Mouse (Mus musculus): ENCODE results near the gene Oas3.
"Not testable (repeated sequence)": the region's sequence is repeated elsewhere in the genome, so short reads cannot be mapped to it uniquely, and the experiment has no call there.

Gene Oas3

GRCm38 (mm10) chr5:120777478-120777877 is at the start of gene Oas3:
TSS of gene Oas3 (minus strand) at chr5:120777661.
- in situ Hi-C loops (cut with MboI): no loop called here

- in situ Hi-C loops (cut with MboI): no loop called here
Measured at GRCm38 (mm10) chr5:120818999-120819398, 41.5 kb upstream of the Oas3 start.

- in situ Hi-C loops (cut with MboI): no loop called here
Measured at GRCm38 (mm10) chr5:120815949-120816348, 38.5 kb upstream of the Oas3 start.

DNA sequence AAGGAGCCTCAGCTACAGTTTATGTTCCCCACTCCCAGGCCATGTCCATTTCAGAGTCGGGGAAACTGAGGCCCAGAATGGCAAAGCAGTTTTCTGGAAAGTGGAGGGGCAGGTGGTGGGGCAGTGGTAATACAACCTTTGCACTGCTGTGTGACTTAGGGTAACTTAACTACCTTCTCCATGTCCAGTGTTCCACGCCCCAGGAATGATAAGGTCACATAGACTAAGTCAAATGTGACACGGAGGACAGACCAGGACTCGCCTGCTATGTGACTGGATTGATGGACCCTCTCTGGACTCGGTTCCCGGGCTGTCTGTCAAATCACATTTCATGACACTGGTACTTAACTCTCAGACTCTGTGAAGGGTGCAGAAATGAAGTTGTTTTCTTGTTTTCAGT is 35.6 kb upstream of the Oas3 start:
- in situ Hi-C loops (cut with MboI): no loop called here

DNA sequence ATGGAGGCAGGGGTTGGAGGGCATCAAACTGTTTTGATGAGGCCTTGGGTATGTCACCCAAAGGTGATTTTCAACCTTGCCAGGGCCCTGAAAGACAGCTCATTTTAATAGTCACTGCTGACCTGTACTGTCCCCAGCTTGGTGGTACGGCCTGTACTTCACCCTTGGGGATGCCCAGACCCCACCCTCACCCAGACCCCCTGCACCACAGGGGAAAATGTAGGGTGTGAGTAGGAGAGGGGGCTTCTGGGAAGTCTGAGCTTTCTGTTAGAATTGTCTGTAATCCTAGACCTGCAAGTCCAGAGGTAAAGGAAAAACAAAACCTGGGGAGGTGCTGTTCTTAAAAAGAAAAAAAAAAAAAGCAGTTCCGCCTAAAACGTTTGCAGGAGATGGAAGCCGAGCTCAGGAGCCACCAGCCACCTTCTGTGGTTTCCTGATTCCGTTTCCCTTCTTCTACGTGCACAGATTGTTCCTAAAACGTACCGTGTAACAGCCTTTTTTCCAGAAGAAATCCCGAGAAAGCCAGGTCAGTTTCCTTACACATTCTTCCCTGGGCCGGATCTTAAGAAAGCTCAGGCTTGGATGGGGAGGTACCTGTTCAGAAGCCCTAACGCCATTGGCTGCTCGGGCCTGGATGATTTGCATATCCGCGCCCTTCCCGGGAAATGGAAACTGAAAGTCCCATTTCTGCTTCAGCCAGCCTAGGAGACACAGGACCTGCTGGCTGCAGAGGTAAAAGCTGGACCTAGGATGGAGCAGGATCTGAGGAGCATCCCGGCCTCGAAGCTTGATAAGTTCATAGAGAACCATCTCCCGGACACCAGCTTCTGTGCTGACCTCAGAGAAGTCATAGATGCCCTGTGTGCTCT is 34.7 kb upstream of the Oas3 start, which contains the start of gene Oas1c:
Oas1c (minus strand) TSS at position 564 of the 869 bp plus-strand sequence.
- in situ Hi-C loops (cut with MboI): no loop called here

DNA sequence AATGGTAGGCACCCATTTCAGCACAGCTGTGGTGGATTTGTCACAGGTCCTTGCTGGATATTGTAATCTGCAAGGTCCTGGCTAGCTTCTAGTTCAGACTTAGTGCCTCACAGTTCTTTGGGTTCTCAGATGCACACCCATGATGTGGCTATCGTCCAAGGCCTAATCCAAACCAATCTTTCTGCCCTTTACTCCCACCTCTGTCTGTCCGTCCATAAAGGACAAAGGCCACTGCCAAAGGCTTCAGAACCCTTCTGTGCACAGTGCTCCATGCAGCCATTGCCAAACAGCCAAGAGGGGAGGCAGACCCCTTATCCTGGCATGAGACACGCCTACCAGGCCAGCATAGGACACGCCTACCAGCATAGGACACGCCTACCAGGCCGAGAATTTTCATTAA is 31.7 kb upstream of the Oas3 start:
- in situ Hi-C loops (cut with MboI): no loop called here

- in situ Hi-C loops (cut with MboI): no loop called here
Measured at GRCm38 (mm10) chr5:120806458-120806857, 29.0 kb upstream of the Oas3 start.

GRCm38 (mm10) chr5:120803596-120803995 is 26.1 kb upstream of the Oas3 start:
- in situ Hi-C loops (cut with MboI): no loop called here

DNA sequence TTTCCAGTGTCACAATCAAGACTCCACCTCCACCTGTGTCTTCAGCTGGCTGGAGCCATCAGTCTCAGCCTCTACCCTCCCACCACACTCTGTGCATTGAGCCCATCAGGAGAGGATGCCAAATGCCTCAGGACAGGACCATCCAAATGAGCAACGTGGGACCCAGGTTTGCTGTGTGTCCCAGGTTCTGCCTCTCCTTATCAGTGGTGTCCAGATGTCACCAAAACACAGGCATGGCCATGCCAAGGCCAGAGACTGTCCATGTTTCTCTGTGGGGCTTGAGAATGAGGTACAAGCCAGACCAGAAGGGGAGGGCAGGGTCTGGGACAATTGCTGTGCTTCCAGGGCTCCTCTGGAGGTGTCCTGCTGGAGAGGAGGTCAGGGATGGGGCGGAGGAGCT is 21.5 kb upstream of the Oas3 start:
- in situ Hi-C loops (cut with MboI): not testable (repeated sequence)

- in situ Hi-C loops (cut with MboI): not testable (repeated sequence)
Measured at GRCm38 (mm10) chr5:120798147-120798546, 20.7 kb upstream of the Oas3 start.

- in situ Hi-C loops (cut with MboI): not testable (repeated sequence)
Measured at GRCm38 (mm10) chr5:120795480-120796034, 18.1 kb upstream of the Oas3 start, which contains the start of gene Oas1e. TSS of gene Oas1e (minus strand) at chr5:120795530.

DNA sequence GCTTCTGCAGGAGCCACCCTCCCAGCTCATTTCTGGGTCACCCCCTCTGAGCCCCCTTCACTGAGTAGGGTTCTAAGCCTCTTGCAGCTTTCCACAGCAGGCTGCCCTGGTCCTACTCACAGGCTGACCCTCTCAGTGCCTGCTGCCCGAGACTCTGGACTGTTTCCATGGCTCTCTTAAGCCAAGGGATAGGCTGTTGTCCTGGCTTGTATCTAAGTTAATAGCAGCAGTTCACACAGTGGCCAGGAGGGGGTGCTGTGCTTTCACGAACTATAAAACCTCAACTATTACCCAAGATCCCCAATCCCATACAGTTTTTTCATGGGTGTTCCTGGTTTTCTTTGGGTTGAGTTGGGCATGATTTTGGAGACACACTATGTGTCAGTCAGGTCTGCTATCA is 15.6 kb upstream of the Oas3 start:
- in situ Hi-C loops (cut with MboI): no loop called here

DNA sequence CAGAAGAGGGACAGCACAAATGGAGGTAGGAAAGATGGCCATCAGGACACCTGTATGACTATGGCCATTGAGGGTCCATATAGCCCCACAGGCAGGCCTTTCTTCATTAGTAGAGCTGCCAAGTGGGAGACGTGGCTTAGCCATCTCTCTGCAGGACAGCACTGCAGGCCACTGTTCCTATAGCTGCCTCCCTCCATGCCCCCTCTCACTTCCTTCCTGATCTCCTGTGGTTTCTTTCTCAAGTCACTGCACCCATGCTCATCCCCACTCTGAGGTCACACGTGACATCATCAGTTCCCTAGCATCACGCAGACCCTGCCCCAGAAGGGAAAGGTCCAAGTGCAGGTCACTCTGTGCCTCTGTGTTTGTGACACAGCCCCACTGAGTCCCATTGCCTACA is 9.6 kb upstream of the Oas3 start:
- in situ Hi-C loops (cut with MboI): no loop called here

DNA sequence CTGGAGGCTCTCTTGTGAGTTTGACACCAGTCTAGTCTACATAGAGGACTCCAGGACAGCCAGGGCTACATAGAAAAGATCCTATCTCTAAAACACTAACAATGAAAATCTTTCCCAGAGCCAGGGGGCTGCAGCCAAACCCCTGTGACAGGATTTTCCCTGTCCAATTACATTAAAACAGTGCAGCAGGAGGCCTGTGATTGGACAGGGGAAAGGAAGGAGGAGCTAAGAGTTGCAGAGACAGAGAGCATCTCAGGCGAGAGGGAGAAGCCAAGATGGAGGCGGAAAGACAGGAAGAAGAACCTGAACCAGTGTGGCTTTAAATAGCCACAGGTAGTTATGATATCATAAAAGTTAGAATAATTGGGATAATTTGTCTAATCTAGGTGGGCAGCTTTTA is 5.0 kb upstream of the Oas3 start:
- in situ Hi-C loops (cut with MboI): no loop called here

DNA sequence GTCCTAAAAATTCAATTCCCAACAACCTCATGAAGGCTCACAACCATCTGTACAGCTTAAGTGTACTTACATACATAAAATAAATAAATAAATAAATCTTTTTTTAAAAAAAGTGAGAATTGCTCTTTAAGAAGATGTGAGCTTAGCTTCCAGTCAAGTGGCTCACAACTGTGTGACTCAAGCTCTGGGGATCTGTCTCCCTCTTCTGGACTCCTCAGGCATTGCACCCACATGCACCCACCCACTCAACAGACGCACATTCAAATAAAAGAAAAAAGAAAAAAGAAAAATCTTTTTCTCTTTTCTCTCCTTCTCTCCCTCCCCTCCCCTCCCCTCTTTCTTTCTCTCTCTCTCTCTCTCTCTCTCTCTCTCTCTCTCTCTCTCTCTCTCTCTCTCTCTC is 4.2 kb upstream of the Oas3 start:
- in situ Hi-C loops (cut with MboI): no loop called here

GRCm38 (mm10) chr5:120779922-120780321 is 2.5 kb upstream of the Oas3 start:
- in situ Hi-C loops (cut with MboI): no loop called here

- in situ Hi-C loops (cut with MboI): no loop called here
Measured at GRCm38 (mm10) chr5:120778941-120779340, 1.5 kb upstream of the Oas3 start.

- in situ Hi-C loops (cut with MboI): no loop called here
Measured at GRCm38 (mm10) chr5:120776801-120777200, 660 bp downstream of the Oas3 start.

- in situ Hi-C loops (cut with MboI): no loop called here
Measured at GRCm38 (mm10) chr5:120775287-120775985, 2.0 kb downstream of the Oas3 start.

DNA sequence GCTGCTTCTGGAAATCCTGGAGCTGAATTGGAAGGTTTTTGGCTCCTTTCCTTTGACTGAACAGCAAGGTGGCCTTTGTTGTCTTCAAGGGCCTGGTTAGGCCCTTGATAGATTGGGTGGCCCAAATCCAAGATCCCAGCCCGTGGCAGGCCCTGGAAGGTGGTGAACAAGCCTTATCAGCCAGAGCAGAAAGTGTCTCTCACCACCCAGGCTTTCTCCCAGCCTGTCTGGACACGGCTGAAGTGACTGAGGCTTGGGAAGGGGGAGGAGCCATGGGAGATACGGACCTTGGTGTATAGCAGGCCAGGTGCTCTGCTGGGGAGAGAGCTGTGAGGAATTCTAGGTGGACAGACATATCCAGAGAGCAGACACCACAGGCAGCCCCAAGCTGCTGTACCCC is 8.1 kb downstream of the Oas3 start:
- in situ Hi-C loops (cut with MboI): no loop called here

DNA sequence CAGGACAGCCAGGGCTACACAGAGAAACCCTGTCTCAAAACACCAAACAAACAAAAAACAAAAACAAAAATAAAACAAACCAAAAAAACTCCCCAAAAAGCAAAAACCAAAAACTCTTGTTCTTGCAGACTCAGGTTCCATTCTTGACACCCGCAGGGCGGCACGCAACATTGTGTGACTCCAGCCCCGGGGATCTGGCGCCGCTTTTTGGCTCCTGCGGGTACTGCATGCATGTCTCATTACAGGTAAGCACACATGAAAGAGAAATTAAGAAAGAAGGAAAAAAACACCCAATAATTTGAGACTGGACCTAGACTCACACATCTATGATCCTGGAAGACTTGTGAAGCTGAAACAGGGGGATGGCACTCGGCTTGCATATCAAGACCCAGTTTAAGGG is 12.5 kb downstream of the Oas3 start:
- in situ Hi-C loops (cut with MboI): no loop called here

DNA sequence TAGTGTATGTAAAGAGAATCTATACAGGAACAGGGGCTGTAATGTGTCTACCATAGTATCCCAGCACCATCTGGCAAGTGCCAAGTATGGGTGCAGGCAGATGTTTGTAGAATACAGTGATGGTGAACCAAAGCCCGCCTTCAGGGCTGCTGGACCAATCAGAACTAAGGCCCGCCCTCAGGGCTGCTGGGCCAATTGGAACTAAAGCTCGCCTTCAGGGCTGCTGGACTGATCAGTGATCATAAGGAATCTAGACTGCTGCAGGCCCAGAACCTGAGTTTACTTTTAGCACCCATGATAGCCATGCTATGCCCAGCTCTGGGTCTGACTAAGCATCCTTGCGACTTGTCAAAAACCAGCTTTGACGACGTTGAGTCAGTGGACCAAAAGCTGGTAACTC is 15.6 kb downstream of the Oas3 start:
- in situ Hi-C loops (cut with MboI): no loop called here

- in situ Hi-C loops (cut with MboI): no loop called here
Measured at GRCm38 (mm10) chr5:120754215-120754614, 23.2 kb downstream of the Oas3 start.

Measured in mature B cell (primary cell).